Mouse (Mus musculus) left cerebral cortex, adult 9 months (tissue): Measurements from ENCODE around the gene Nup62.

Experiments
- DNase-seq, 2 experiments: peaks; one replicate each; pipeline ENCODE4 v3.0.0; 2022; ENCODE audit warnings: low spot score in 2 of 2

Nup62 gene

GRCm38 (mm10) chr7:44849416-44850111 lies 33.7 kb downstream of the Nup62 start:
- DNase-seq: peak; percentile 90 to 94

GRCm38 (mm10) chr7:44850146-44850545 lies 34.3 kb downstream of the Nup62 start:
- DNase-seq: peak in 1 of 2 experiments; percentile 69

DNA sequence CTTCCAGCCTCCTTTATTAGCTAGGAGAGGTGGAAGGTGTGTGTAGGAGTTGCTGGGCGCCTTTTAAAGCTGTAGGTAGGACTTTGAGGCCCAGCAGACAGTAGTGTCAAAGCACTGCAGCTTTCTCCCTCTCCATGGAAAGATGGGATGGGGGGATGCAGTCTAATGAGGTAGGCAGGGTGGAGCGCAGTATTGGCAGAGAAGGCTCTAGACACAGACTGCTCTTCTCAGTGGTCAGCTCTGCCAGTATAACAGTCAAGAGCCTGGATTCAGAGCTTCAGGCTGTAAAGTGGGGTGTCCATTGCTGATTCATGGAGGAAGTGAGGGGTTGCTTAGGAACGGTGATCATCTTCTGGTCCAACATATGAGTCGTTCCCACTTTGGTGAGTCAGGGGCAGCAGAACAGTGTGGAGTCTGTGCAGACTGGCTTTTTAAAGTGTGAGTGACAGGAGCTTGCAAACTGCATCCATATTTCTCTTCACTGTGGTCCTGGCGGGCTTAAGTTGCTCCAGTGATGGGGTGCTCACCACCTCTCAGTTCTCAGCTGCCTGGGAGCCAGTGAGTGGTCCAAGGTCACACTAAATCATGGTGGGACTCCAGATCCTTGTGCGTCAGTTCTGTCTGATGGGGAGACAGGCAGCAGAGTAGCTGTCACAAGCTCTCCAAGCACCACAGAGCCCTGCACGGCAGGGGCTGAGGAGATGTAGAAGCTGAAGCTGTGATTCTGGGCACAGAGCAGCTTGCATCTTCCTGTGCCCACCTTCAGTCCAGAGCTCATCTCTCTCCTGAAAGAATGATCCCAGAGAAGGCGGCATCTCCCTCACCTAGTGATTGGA lies 35.1 kb downstream of the Nup62 start:
- no peak for DNase-seq

GRCm38 (mm10) chr7:44851625-44852234 lies 35.8 kb downstream of the Nup62 start:
- DNase-seq: no peak

DNA sequence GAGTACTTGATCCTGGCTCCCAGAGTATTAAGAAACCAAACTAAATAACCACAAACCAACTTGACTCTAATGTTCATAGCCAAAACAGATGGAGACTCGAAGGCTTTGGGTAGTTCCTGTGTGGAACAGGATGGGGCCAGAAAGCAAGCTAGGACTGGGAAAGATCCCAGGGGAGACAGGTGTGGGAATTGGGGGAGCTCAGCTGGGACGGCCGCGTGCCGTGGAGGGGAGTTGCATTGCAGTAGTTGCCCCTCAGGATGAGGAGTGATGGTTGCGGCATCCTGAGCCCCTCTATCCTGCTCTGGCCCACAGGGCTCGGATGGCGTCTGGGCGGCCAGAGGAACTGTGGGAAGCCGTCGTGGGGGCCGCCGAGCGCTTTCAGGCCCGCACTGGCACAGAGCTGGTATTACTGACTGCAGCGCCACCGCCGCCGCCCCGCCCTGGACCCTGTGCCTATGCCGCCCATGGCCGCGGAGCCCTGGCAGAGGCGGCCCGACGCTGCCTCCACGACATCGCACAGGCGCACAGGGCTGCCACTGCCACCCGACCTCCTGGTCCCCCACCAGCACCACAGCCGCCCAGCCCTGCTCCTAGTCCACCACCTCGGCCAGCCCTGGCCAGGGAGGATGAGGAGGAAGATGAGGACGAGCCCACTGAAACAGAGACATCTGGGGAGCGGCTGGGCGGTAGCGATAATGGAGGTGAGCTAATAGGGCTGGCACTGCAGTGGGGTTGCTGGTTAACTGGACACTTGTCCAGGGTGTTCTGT lies 36.6 kb downstream of the Nup62 start:
- no peak for DNase-seq

- DNase-seq: no peak
Observed at GRCm38 (mm10) chr7:44853065-44853464, 37.2 kb downstream of the Nup62 start.

GRCm38 (mm10) chr7:44853596-44854355 lies 37.9 kb downstream of the Nup62 start:
- DNase-seq: no peak

- peak in 1 of 2 experiments; percentile 68 for DNase-seq
Observed at GRCm38 (mm10) chr7:44854356-44855031, 38.6 kb downstream of the Nup62 start.

DNA sequence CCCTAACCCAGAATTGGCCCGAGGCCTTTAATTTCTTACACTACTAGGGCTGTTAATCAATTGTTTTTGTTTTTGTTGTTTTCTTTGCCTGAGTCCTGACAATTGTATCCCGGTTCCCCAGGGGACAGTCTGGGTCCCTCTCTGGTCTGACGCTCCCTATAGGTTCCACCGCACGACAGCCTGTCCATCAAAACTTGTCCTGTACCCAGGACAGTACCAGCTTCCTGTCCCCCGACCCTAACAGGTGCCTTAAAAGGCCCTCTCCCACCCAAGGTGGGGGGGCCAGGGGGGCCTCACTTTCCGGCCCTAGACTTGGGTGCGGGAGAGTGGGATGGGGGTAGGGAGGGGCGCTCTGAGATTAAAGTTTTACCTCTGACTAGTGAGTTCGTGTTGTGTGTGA lies 39.1 kb downstream of the Nup62 start:
- no peak for DNase-seq

- no peak for DNase-seq
Observed at GRCm38 (mm10) chr7:44856265-44856916, 40.5 kb downstream of the Nup62 start.

GRCm38 (mm10) chr7:44857042-44857552 lies 41.2 kb downstream of the Nup62 start, which contains the start of gene Pnkp:
Gene Pnkp (plus strand): TSS chr7:44857139.
- peak; percentile 89 to 95 for DNase-seq

DNA sequence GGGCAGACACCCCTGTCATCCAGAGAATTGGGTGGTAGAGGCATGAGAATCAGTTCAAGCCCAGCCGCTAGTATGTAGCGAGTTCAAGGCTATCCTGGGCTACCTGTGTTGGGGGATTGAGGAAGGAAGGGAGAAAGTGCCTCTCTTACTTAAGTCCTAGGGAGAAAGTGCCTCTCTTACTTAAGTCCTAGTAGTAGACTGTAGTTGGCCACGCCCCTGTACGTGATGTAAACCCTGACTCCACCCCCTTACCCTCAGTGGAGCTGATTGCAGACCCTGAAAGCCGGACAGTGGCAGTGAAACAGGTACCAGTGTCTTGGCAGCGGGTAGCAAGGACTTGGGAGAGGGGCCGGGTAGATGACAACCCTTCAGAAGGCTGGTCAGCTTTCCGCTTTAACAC lies 42.0 kb downstream of the Nup62 start:
- DNase-seq: no peak

- no peak for DNase-seq
Observed at GRCm38 (mm10) chr7:44859896-44860295, 44.0 kb downstream of the Nup62 start.

GRCm38 (mm10) chr7:44860576-44861428 lies 44.9 kb downstream of the Nup62 start:
- DNase-seq: no peak

- no peak for DNase-seq
Observed at GRCm38 (mm10) chr7:44861429-44861816, 45.5 kb downstream of the Nup62 start.

- DNase-seq: no peak
Observed at GRCm38 (mm10) chr7:44862434-44862833, 46.5 kb downstream of the Nup62 start.

GRCm38 (mm10) chr7:44863210-44863609 lies 47.3 kb downstream of the Nup62 start:
- no peak for DNase-seq

- no peak for DNase-seq
Observed at GRCm38 (mm10) chr7:44863982-44864494, 48.1 kb downstream of the Nup62 start.
